Mouse (Mus musculus) olfactory bulb, adult 2 months (tissue): Measurements from ENCODE around the gene Klhl7. TPM values are rescaled to one million over a fixed set of nuclear protein-coding genes. Genes with fewer than 3 reads are reported as not detected.

Experiments
- H3K27ac ChIP-seq: fragments of 200-500 bp; 2 replicates; pipeline ENCODE4 v1.5.1; 2012; ENCODE audit warnings: low read depth, low read length; ENCODE audit not compliant: insufficient read depth
- H3K4me1 ChIP-seq: fragments of 200-500 bp; 2 replicates; pipeline ENCODE4 v1.6.1; 2012; ENCODE audit warnings: low read length; ENCODE audit not compliant: control insufficient read depth, insufficient read depth
- H3K4me3 ChIP-seq: fragments of 200-500 bp; 2 replicates; pipeline ENCODE4 v1.5.1; 2012; ENCODE audit warnings: mild to moderate bottlenecking, low read depth, low read length, moderate library complexity; ENCODE audit not compliant: insufficient read depth
- CTCF ChIP-seq: fragments of 200-500 bp; IDR thresholded peaks from 2 replicates; pipeline ENCODE4 v1.5.1; 2012; ENCODE audit warnings: low read depth, mild to moderate bottlenecking, low read length, moderate library complexity; ENCODE audit not compliant: insufficient read depth
- POLR2A ChIP-seq: fragments of 200-500 bp; IDR thresholded peaks from 2 replicates; pipeline ENCODE4 v1.6.1; 2012; ENCODE audit warnings: mild to moderate bottlenecking, low read depth, low read length, moderate library complexity; ENCODE audit not compliant: insufficient read depth
- WGBS: fragments of 180-500 bp; shearing (Covaris S2); methylation state at CpG from one replicate; pipeline ENCODE4 v1.1.7; 2018; 5-methylcytosine and 5-hydroxymethylcytosine counted together
- polyA plus RNA-seq: library from polyadenylated mRNA; stranded (reverse); fragments of >200 nt; gene quantifications from 2 replicates; pipeline ENCODE4 v1.2.4, GENCODE M21; 2012; ENCODE audit warnings: low replicate concordance; ENCODE audit not compliant: missing spikeins, insufficient read depth, insufficient read length

Gene Klhl7
- polyA plus RNA-seq, 1 experiment = not detected

GRCm38 (mm10) chr5:24152199-24152598 lies 51.8 kb downstream of the Klhl7 start:
- no peak overlapping the region for H3K27ac ChIP-seq
- H3K4me3 ChIP-seq = no peak overlapping the region
- no peak for TF ChIP-seq CTCF
- TF ChIP-seq POLR2A = no peak
- H3K4me1 ChIP-seq = no peaks in the 10 kb centered on the region

GRCm38 (mm10) chr5:24156774-24157173 lies 56.4 kb downstream of the Klhl7 start:
- no peak for TF ChIP-seq POLR2A
- TF ChIP-seq CTCF = no peak
- no peak overlapping the region for H3K4me3 ChIP-seq
- WGBS = 85% methylated on average over 6 of the region's 6 CpGs

GRCm38 (mm10) chr5:24164789-24165445 lies 64.5 kb downstream of the Klhl7 start, which contains the start of gene Nupl2:
TSS of gene Nupl2 (plus strand) at chr5:24164963.
- no peak for TF ChIP-seq CTCF
- peak; percentile 45 for TF ChIP-seq POLR2A
- WGBS = under 1% methylated on average over 52 of the region's 52 CpGs

More at GRCm38 (mm10) chr5:24156774-24157173, 56.4 kb downstream of the Klhl7 start:
- no peak overlapping the region for H3K27ac ChIP-seq
- H3K4me1 ChIP-seq = no peaks in the 10 kb centered on the region

GRCm38 (mm10) chr5:24167263-24167662 lies 66.9 kb downstream of the Klhl7 start:
- TF ChIP-seq POLR2A (no peak), CTCF (no peak)
- Histone ChIP-seq H3K4me1 (peaks cover 2% of the 10 kb centered on the region; the same call in 1 of the 2 replicates), H3K4me3 (no peak overlapping the region), H3K27ac (no peak overlapping the region)
- WGBS = 26% methylated on average over 5 of the region's 5 CpGs

More at GRCm38 (mm10) chr5:24164789-24165445, 64.5 kb downstream of the Klhl7 start, which contains the start of gene Nupl2:
- peaks cover 2% of the 10 kb centered on the region; the same call in 1 of the 2 replicates for H3K4me1 ChIP-seq
- peak within 1 kb of the TSS; percentile 23; the same call in 1 of the 2 replicates for H3K27ac ChIP-seq
- peak within 1 kb of the TSS; percentile 92 for H3K4me3 ChIP-seq

- 96% methylated on average over 6 of the region's 6 CpGs for WGBS
- Histone ChIP-seq H3K4me3 (no peak overlapping the region), H3K4me1 (peaks cover 2% of the 10 kb centered on the region; the same call in 1 of the 2 replicates), H3K27ac (no peak overlapping the region)
- no peak for TF ChIP-seq CTCF
Observed at GRCm38 (mm10) chr5:24169881-24170280, 69.5 kb downstream of the Klhl7 start.

- TF ChIP-seq CTCF = no peak
- TF ChIP-seq POLR2A = no peak
- H3K4me1 ChIP-seq = no peaks in the 10 kb centered on the region
- H3K27ac ChIP-seq = no peak overlapping the region
- no peak overlapping the region for H3K4me3 ChIP-seq
Observed at GRCm38 (mm10) chr5:24172092-24172491, 71.7 kb downstream of the Klhl7 start.

GRCm38 (mm10) chr5:24181514-24182295 lies 81.3 kb downstream of the Klhl7 start:
- Histone ChIP-seq H3K27ac (no peak overlapping the region), H3K4me3 (no peak overlapping the region), H3K4me1 (no peaks in the 10 kb centered on the region)
- 92% methylated on average over 16 of the region's 16 CpGs for WGBS
- TF ChIP-seq CTCF (no peak), POLR2A (no peak)

GRCm38 (mm10) chr5:24182296-24182734 lies 81.9 kb downstream of the Klhl7 start:
- no peaks in the 10 kb centered on the region for H3K4me1 ChIP-seq
- 95% methylated on average over 9 of the region's 9 CpGs for WGBS
- no peak for TF ChIP-seq POLR2A
- no peak for TF ChIP-seq CTCF

GRCm38 (mm10) chr5:24183096-24183495 lies 82.7 kb downstream of the Klhl7 start:
- no peak overlapping the region for H3K27ac ChIP-seq
- WGBS = 94% methylated on average over 6 of the region's 6 CpGs
- TF ChIP-seq CTCF (no peak), POLR2A (no peak)
- H3K4me3 ChIP-seq = no peak overlapping the region
- no peaks in the 10 kb centered on the region for H3K4me1 ChIP-seq

More at GRCm38 (mm10) chr5:24182296-24182734, 81.9 kb downstream of the Klhl7 start:
- no peak overlapping the region for H3K4me3 ChIP-seq
- H3K27ac ChIP-seq = no peak overlapping the region

GRCm38 (mm10) chr5:24184011-24184410 lies 83.6 kb downstream of the Klhl7 start:
- 97% methylated on average over 5 of the region's 5 CpGs for WGBS
- no peaks in the 10 kb centered on the region for H3K4me1 ChIP-seq
- TF ChIP-seq POLR2A (no peak), CTCF (no peak)
- H3K4me3 ChIP-seq = no peak overlapping the region
- H3K27ac ChIP-seq = no peak overlapping the region
